Mouse (Mus musculus): ENCODE measurements around the gene Asap3.

- TF ChIP-seq CTCF (IDR thresholded peaks at IDR 0.05; ENCODE audit: borderline replicate concordance, insufficient read depth, low read length) (no peak), POLR2A (IDR thresholded peaks at IDR 0.05; ENCODE audit: low read depth, low read length) (no peak)
Observed at GRCm38 (mm10) chr4:136195029-136195428, 11.1 kb upstream of the Asap3 start.

Measured in embryonic fibroblast, embryonic 13.5 days (primary cell).